Comparison of ENCODE assay signal across 8 mouse cellular contexts in the genomic region with DNA sequence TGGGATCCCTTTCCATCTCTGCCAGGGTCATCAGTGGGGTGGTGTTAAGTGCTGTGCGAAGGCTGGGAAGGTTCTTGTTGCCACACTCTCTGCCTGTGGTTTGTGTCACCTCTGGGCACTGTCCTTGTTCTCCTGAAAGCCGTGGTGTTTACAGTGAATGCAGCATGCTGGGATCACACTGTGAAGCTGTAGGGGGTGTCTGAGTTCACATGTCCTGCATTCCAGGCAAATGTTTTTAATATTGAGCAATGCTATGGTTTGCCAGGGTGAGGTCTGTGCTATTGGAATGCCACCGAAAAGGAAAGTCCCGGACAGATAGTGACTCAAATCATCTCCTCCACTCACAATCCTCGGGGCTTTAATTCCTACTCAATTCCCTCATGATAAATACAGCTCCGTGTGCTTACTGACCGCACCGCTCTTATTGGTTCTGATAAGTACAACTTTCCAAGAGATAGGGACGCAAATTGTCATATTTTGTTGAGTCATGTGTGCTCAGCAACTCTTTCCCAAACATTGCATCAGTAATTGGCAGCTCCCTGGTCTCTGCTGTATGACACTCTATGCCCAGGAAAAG.
A peak's percentile ranks its signal among the peaks of the same experiment; 100 is the strongest.
DNase-seq lines count a peak whose midpoint lies in the region; ATAC-seq and TF ChIP-seq lines count a peak whose summit lies in the region.

No protein-coding gene starts in this region.

- H3K36me3 ChIP-seq in midbrain, embryonic 11.5 days (ENCODE audit: control insufficient read depth, insufficient read depth, low read length): no peaks in the 10 kb centered on the region
- H3K36me3 ChIP-seq in midbrain, embryonic 13.5 days: no peaks in the 10 kb centered on the region

- ATAC-seq in midbrain, embryonic 11.5 days (ENCODE audit: low FRiP score): no peak
- no peak for ATAC-seq in midbrain, embryonic 13.5 days

- H3K27me3 ChIP-seq in midbrain, embryonic 11.5 days (ENCODE audit: control insufficient read depth, insufficient read depth, low read length): no peaks in the 10 kb centered on the region
- H3K27me3 ChIP-seq in midbrain, embryonic 13.5 days: no peaks in the 10 kb centered on the region

- no peak overlapping the region for H3K9ac ChIP-seq in midbrain, embryonic 11.5 days (ENCODE audit: low read length)
- no peak overlapping the region for H3K9ac ChIP-seq in midbrain, embryonic 13.5 days (replicated peaks)

- peak; percentile 25; the same call in 1 of the 2 replicates for TF ChIP-seq POLR2A in embryonic fibroblast, embryonic 13.5 days (IDR thresholded peaks at IDR 0.05; ENCODE audit: low read depth, low read length)

- no peaks in the 10 kb centered on the region for H3K9me3 ChIP-seq in midbrain, embryonic 11.5 days (ENCODE audit: control insufficient read depth, low read length)
- no peaks in the 10 kb centered on the region for H3K9me3 ChIP-seq in midbrain, embryonic 13.5 days

- no peak overlapping the region for H3K4me3 ChIP-seq in midbrain, embryonic 11.5 days (ENCODE audit: low read depth, low read length)
- no peak overlapping the region for H3K4me3 ChIP-seq in midbrain, embryonic 13.5 days (replicated peaks)
- no peak overlapping the region for H3K4me3 ChIP-seq in embryonic fibroblast, embryonic 13.5 days (ENCODE audit: insufficient read depth, low read length)

- 67% methylated on average over 9 of the region's 9 CpGs for WGBS in midbrain, embryonic 11.5 days
- WGBS in midbrain, embryonic 13.5 days: 70% methylated on average over 9 of the region's 9 CpGs

- peak; percentile 82 for DNase-seq in midbrain, embryonic 11.5 days (ENCODE audit: low spot score, missing footprints)
- DNase-seq in heart, postnatal 4 days: peak; percentile 52
- DNase-seq in lung, postnatal 10 days: peak; percentile 46
- no peak for DNase-seq in spleen, postnatal 4 days (ENCODE audit: low spot score in 2 of 2)
- no peak for DNase-seq in right cerebral cortex, postnatal 4 days
- DNase-seq in natural killer cell, adult 2 months (ENCODE audit: low spot score in 2 of 2): no peak

- H3K4me1 ChIP-seq in midbrain, embryonic 11.5 days (ENCODE audit: control insufficient read depth, insufficient read depth, low read length): no peaks in the 10 kb centered on the region
- H3K4me1 ChIP-seq in midbrain, embryonic 13.5 days (replicated peaks): peaks cover 3% of the 10 kb centered on the region; the same call in 1 of the 2 replicates
- peaks cover 22% of the 10 kb centered on the region for H3K4me1 ChIP-seq in embryonic fibroblast, embryonic 13.5 days (ENCODE audit: control insufficient read depth, insufficient read depth, low read length)

- no peak for TF ChIP-seq CTCF in embryonic fibroblast, embryonic 13.5 days (IDR thresholded peaks at IDR 0.05; ENCODE audit: borderline replicate concordance, insufficient read depth, low read length)

- no peak overlapping the region for H3K4me2 ChIP-seq in midbrain, embryonic 11.5 days
- no peak overlapping the region for H3K4me2 ChIP-seq in midbrain, embryonic 13.5 days (replicated peaks)

- no peak overlapping the region for H3K27ac ChIP-seq in midbrain, embryonic 11.5 days (ENCODE audit: low read depth, low read length)
- H3K27ac ChIP-seq in midbrain, embryonic 13.5 days: no peak overlapping the region
- peak overlapping the region; percentile 83 for H3K27ac ChIP-seq in embryonic fibroblast, embryonic 13.5 days (ENCODE audit: insufficient read depth, low read length)

Comparison
In these comparisons a context has a peak if more than half of its experiments do, and no peak if none do; other contexts are left out.
1. DNase-seq: peak in midbrain, embryonic 11.5 days (single experiment), heart, postnatal 4 days (single experiment) and lung, postnatal 10 days (single experiment); none in spleen, postnatal 4 days (0 of 2), right cerebral cortex, postnatal 4 days (single experiment) and natural killer cell, adult 2 months (0 of 2).